Mouse (Mus musculus): ENCODE results near the gene Samd8.

Gene Samd8

DNA sequence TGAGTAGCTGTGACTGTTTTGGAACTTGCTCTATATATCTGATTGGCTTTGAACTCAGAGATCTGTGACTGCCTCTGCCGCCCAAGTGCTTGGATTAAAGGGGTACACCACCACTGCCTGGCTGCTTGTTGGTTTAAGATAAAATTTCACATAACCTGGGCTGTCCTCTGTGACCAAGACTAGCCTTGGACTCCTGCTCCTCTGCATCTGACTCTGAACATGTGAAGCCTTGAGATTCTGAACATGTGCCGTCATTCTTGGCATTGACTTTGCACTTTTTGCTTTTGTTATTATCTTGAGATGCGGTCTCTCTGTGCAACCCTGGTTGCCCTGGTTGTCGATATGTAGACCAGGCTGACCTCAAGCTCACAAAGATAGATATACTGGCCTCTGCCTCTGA, 41.4 kb downstream of the Samd8 start:
- no peak for DNase-seq (ENCODE audit: low spot score in 2 of 2)

DNA sequence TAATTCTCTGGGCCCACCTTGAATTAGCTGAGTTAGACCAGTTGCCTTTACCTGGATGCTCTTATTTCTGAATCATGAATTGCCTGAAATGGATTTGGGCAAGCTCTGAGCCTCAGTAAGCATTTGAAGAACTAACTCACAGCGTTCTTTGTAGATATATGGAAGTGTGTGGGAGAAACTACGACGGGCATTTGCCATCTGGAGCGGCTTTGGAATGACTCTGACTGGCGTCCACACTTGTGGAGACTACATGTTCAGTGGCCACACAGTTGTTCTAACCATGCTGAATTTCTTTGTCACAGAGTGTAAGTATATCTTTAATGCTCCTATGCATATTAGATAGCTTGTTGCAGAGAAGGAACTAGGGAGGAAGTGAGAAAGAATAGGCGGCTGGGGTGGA, 41.9 kb downstream of the Samd8 start:
- no peak for DNase-seq (ENCODE audit: low spot score in 2 of 2)

DNA sequence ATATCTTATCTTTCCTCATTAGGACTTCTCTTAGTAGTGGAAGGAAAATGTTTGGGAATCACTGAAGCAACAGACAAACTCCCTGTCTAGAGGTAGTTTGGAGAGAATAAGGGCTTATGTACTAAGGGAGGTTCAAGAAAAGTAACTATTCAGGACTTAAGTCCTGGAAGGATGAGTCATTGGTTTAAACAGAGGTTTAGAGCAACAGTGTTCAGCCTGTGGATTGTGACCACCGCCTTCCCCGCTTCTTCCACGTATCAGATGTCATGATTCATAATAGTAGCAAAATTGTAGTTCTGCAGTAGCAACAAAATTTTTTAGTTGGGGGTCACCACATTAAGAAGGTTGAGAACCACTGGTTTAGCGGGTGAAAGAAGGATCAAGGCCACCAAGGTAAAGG, 50.3 kb downstream of the Samd8 start:
- no peak for DNase-seq (ENCODE audit: low spot score in 2 of 2)

DNA sequence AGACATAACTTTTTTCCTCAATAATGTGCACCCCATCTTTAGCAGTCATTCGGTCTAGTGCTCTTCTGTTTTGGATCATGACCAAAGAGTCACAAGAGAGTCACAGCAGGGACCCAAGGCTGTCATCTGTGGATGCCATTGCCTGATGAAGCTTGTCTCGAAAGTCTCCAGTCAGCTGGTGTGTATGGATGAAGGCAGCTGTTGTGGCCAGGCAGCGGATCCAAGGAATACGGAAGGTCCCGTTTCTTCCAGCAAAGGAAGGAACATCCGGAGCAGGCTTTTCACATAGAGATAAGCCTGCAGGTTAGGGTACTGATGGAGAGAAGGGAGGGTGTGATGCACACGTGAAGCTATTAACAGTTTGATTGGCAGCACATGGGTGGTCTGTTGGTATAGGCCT, 51.3 kb downstream of the Samd8 start:
- no peak for DNase-seq (ENCODE audit: low spot score in 2 of 2)

DNA sequence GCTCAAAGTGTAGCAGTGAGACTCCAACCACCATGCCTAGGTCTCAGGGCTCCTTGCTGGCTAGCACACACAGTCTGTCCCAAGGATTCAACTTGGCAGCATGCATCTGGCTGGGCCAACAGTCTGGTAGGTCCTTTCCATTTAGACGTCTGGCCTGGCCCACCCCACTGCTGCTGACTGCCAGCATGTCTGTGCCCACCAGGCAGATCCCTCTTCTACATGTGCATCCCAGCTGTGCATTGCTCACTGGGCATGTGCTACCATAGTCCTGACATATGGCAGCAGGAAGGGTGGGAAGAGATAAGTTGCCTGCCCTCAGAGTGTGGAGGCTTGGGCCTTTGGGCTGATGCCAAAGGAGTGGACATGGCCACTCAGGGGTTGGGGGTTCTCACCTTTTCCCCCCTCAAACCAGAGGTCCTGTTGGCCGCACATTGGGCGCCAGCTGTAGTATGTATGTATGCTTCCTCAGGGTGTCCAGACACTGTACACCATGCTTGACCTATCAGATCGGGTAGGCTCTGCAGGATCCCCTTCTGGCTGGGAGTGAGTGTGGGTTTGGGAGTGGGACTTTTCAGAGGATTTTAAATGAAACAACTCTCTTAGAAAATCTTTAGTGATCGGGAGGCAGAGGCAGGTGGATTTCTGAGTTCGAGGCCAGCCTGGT, 52.3 kb downstream of the Samd8 start:
- no peak for DNase-seq (ENCODE audit: low spot score in 2 of 2)

DNA sequence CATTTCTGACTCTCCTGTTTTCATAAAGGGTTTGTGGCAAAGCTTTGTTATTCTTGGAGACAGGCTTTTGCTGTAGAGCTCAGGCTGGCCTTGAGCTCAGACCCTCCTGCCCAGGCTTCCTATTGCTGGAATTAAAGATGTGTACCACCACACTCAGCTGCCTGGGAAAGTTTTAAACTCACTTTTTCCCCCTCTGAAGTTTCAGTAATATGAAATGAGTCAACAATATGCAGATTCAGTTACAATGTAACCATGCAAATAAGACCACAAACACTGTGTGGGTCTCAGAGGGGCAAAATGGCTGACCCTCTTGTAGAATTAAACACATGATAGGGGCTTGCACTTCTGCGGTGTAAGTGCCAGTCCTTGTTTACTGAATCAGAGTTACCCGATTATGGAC, 55.9 kb downstream of the Samd8 start:
- DNase-seq (ENCODE audit: low spot score in 2 of 2), result no peak

DNA sequence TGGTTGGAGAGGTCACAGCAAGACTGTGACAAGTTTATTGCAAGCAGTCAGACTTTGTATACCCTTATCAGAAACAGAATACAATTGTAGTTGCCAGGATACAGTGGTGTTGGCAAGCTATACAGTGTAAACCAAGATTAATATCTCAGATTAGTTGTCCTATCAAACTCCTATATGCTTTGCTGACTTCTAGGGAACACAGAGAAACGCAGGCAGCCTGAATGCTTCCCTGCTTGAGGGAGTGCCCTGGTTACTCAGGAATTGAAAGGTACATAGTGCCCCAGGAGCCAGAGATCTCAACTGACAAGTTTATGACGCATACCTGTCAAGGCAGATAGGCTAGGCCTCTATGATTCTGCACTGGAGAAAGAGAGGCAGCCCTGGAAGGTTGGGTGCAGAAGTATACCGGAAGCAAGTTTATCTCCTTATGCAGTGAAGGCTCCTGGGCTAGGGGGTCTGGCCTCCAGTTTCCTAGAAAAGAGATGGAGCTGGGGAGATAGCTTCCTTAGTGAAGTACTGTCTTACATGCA, 56.4 kb downstream of the Samd8 start:
- no peak for DNase-seq (ENCODE audit: low spot score in 2 of 2)

DNA sequence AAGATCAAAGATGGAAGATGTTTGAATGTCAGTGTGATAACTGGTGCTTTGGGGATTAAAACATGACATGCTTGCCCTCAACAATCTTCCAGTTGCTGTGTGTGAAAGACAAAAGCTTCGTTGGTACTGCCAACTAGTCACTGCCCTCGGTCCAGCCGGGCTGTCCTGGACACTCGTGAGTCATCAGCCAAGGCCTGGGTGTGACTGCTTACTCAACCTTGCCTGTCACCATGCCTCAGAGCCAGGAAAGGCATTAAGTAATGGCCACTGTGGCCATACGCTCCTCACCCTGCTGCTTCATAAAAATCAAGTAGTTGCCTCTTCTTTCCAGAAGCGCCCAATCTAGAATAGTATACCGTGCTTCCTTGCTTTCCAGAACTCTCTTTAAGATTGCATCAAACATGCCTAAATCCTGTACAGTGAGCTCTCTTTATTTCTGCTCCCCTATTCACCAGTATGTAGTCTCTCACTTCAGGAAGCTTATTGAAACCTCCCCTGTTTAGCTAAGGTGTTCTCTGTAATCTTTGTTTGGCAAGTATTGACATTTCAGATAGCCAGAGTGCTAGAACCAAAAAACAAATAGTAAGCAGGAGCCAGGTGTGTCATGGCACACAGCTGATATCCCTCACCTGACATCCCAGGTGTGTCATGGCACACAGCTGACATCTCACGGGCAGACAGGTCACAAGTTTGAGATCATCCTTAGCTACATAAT, 58.0 kb downstream of the Samd8 start:
- no peak for DNase-seq (ENCODE audit: low spot score in 2 of 2)

DNA sequence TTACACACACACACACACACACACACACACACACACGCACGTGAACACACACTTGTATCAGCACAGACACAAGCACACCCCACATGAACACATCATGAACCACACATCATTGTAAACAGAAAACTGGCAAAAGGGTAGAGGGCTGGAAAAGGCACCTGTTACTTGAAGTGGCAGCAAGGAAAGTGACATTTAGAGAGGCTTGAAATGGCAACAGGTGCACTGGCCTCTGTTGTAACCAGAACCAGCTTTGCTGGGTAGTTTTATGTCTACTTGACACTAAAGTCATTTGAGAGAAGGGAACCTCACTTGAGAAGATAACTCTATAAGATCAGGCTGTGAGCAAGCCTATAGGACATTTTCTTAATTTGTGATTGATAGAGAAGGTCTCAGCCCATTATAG, 59.1 kb downstream of the Samd8 start:
- DNase-seq (ENCODE audit: low spot score in 2 of 2), result no peak

DNA sequence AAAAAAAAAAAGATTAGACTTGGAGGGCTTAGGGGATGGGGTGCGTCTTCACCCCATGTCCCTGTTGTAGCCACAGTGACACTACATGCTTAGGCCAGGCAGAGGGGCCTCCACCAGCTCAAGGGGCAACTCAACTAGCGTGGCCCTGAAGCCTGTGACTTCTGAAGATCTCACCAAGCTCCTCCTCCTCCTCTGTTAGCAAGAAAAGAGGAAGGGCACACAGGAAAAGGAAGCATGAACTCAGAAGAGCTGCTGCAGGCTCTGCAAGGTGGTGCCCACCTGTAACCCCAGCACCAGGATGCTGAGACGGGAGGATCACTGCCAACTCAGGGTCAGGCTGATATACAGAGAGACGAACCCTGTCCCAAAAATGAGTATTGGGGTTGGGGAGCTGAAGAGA, 61.0 kb downstream of the Samd8 start:
- DNase-seq (ENCODE audit: low spot score in 2 of 2), result no peak

DNA sequence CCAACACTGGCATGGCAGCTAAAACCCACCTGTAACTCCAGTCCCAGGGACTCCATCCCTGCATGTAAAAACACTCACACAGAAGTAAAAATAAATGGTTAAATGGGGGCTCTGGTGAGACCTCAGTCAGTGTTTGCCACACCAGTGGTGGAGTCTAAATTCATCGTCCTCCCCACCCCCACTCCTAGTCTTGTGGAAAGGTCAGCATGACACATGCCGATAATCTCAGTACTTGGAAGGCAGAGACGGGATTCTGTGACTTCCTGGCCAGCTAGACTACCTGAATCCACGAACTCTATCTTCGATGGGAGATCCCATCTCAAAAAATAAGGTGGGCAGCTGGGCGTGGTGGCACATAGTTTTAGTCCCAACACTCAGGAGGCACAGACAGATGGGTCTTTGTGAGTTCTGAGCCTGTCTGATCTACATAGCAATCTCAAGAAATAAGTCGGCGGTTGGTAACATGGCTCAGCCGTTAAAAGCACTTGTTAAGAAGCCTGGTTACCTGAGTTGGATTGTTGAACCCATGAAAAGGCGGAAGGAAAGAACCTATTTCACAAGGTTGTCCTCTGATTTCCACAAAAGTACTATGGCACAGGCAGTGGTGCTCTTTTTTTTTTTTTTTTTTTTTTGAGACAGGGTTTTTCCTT, 61.5 kb downstream of the Samd8 start:
- DNase-seq (ENCODE audit: low spot score in 2 of 2), result no peak

DNA sequence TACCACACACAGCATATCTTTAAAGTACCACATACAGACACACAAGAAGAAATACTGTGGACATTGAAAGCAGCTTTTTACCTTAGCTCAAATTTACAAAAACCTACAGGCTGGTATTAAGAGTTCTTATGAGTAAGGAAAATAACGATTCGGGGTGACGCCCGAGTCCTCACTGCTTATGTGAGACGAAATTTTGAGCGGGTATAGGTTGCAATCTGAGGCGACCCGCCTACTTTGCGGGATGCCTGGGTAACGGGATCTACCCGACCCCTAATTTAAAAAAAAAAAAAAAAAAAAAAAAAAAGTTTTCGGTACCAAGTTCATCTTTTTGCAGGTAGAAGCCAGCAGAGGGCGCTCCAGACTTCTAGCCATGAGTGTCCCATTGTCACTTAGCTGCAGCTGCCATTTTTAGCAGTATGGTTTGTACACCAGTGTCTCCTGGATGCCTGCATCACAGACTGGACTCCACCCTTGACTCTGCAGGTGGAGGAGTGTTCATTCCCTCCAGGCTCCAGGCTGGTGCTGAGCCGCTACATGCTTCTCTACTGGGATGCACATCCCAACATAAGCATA, 62.3 kb downstream of the Samd8 start:
- peak; percentile 67 to 90 for DNase-seq (ENCODE audit: low spot score in 2 of 2)

DNA sequence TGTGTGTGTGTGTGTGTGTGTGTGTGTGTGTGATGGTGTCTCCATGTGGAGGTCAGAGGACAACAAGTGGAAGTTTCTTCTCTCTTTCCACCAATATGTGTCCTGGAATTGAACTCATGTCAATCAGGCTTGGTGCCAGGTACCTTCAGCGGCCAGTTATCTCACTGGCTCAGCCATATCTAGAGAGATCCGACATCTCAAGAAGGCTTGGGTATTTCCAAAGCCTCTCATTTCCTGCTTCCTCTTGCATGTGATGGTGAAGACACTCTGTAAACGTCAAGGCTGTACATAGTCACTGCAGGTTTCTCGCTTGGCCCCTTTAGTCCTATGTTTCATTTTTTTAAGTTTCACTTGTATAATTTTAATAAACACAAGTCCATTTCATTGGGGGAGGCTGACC, 62.9 kb downstream of the Samd8 start:
- no peak for DNase-seq (ENCODE audit: low spot score in 2 of 2)

DNA sequence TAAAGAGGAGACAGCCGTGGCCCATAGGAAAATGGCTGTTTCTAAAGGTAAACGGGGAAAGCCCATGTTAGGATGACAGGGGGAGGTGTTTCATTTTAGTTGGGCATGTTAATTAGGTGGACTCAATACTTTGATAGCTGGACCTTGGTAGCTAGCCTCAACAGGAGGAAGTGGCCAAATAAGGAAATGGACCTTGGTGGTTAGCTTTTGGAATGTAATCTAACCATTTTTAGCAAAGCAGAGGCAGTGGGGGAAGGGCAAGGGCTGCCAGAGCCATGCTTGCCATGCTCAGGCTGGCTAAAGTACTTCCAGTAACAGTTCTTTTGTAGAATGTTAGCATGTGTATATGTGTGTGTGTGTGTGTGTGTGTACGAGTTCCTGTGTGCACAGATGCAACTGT, 63.5 kb downstream of the Samd8 start:
- no peak for DNase-seq (ENCODE audit: low spot score in 2 of 2)

DNA sequence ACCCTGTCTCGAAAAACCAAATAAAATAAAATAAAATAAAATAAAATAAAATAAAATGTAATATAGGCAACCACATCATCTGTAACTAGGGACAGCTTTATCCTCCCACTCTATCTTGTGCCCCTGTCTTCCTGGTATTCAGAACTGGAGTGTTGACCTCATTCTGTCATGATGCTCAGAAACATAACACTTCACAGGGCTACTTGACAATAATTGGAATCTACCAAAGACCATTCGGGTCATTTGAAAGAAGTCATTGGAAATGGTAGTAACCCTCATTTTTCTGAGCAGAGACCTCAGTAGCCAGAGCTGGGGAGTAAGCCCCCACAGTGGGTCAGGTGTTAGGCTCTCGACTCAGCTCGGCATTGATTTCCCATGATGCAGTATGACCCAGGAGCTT, 64.3 kb downstream of the Samd8 start:
- DNase-seq (ENCODE audit: low spot score in 2 of 2), result no peak

DNA sequence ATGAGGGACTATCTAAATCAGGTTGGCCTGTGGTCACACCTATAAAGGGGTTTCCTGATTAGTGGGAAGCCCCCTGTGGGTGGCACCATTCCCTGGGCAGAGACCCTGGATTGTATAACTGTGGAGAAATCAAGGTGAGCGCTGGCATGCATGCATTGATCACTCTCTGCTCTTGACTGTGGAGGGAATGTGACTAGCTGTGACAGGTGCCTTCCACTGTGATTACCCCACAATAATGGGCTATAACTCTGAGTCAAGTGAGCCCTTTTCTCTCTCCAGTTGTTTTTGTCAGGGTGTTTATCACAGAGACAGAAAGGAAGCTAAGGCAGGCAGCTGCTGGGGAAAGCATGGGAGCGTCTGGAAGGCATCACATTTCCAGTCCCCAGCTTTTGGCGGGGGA, 65.9 kb downstream of the Samd8 start:
- DNase-seq (ENCODE audit: low spot score in 2 of 2), result no peak

DNA sequence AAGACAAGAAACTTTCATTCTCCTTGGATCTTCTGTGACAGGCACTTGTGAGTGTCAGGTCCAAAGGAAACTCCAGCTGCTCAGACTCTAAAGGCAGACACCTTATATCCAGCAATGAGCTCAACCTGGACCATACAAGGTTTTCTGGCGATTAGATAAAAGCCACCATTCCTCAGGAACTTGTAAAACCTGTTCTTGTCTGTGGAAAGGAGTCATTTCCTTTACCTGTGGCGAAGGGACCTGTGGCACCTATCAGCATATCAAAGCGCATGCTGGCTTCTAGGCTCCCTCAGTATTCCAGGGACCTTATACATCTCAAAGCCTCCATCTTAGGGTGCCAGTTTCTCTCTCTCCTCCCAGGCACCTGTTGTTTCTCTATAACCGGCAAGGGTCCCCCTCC, 67.1 kb downstream of the Samd8 start:
- no peak for DNase-seq (ENCODE audit: low spot score in 2 of 2)

DNA sequence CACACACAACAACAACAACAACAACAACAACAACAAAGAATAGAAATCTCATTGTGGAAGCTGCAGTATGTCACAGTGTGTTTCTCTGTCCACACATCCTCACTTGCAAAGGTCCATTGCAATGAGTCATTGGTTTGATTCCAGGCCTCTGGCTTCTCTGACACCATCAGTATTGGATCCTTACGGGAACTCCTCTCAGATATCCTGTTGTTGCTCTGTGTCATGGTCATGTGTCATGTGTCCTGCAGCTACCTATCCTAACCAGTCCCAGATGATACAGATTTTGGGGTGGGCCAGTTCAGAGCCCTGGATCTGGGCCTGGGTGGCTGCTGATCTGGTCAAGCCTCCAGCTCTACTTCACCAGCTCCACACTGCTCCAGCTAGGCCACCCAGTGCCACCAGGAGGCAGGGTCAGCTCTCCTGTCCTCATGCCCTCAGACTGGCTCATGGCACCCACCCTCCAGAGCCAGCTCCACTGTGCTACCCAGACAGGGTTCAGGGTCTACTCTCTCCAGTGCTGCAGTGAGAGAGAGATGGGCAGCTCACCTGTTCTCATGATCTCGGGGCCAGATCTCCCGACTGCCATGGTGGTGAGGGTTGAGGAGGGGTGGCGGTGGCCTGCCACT, 70.7 kb downstream of the Samd8 start:
- DNase-seq (ENCODE audit: low spot score in 2 of 2), result no peak

DNA sequence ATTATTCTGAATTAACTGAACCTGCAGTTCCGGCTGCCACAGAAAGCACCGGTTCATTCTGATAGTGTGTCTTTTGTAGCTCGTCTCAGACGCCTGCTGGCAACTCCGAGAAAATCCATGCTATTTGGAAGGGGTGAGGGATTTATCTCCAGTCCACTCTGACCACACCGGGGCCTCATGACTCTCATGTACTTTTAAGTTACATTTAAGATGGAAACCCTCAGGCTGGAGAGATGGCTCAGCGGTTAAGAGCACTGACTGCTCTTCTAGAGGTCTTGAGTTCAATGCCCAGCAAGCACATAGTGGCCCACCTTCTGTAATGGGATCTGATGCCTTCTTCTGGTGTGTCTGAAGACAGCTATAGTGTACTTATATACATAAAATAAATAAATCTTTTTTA, 72.0 kb downstream of the Samd8 start:
- DNase-seq (ENCODE audit: low spot score in 2 of 2), result no peak

DNA sequence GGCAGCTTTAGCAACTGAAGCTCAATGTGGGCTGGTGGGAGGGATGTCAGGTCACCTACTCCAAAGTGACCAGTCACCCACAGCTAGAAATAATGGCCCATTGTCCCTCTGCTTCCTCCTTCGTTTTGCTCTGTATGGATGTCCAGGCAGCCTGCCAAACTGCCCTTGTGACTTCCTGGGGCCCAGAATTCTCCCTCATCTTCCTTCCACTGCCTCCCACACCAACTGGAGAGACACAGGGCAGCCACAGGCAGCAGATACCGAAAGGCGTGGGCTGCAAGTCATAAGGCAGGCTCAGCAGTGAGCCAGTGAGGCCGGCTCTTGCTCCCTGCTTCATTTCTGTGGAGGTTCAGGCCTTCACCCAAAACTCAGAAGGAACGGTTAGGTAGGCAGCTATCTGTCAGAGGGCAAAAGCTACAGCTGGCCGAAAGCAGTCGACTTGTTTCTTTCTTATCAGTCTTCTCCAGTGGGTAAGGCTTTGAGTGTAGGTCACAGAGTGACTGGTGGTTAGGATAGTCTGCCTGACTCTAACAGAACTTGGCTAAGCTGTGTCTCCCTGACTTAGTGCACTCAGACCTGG, 72.6 kb downstream of the Samd8 start:
- peak; percentile 58 to 76 for DNase-seq (ENCODE audit: low spot score in 2 of 2)

DNA sequence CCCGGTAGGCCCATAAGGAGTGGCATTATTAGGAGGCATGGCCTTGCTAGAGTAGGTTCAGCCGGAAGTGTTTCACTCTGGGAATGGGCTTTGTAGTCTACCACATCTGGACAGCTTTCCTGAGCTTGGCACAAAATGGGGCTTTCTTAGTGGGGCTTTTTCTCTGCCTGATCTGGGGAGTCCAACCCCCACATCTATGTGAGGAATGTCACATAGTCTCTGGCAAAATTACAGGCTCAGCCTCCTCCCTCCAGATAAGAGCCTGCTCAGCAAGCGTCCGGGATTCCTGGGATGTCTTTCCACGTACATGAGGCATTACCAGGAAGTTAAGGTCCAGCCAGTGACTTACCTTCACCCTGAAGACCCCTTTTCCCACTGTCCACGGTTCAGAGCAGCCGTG, 73.6 kb downstream of the Samd8 start:
- DNase-seq (ENCODE audit: low spot score in 2 of 2), result no peak

DNA sequence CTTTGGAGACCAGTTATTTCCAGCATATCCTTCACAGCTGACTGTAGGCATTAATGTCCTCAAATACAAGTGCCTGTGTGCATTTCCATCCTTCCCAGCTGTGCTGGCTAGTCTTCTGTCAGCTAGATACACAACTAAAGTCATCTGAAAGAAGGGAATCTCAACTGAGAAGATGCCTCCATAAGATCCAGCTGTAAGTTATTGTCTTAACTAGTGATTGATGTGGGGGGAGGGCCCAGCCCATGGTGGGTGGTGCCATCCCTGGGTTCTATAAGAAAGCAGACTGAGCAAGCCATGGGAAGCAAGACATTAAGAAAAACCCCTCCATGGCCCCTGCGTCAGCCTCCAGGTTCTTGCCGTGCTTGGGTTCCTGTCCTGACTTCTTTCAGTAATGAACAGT, 74.6 kb downstream of the Samd8 start, which contains the start of gene Vdac2:
Vdac2 (plus strand) TSS at position 301 of the 400 bp plus-strand sequence.
- DNase-seq (ENCODE audit: low spot score in 2 of 2), result no peak

All from spleen, postnatal 10 days (tissue).